Mouse (Mus musculus): ENCODE data around the gene Cdk11b. TPM values are rescaled to one million over a fixed set of nuclear protein-coding genes. Genes with fewer than 3 reads are reported as not detected.

The Cdk11b gene
- total RNA-seq (2021), result 10 to 100 TPM; 45.3 to 47.0 TPM
- long read RNA-seq, transcript Cdk11b-201 (20 exons, 2,595 nt), result major isoform, 30 of 81 reads
- long read RNA-seq, transcript Cdk11b-202 (20 exons, 2,673 nt), result minor isoform, 8 of 81 reads
- long read RNA-seq, partial matches to known transcripts, result 18 of 81 reads
- long read RNA-seq, other reads (novel, unspliced or antisense), result 25 of 81 reads

DNA sequence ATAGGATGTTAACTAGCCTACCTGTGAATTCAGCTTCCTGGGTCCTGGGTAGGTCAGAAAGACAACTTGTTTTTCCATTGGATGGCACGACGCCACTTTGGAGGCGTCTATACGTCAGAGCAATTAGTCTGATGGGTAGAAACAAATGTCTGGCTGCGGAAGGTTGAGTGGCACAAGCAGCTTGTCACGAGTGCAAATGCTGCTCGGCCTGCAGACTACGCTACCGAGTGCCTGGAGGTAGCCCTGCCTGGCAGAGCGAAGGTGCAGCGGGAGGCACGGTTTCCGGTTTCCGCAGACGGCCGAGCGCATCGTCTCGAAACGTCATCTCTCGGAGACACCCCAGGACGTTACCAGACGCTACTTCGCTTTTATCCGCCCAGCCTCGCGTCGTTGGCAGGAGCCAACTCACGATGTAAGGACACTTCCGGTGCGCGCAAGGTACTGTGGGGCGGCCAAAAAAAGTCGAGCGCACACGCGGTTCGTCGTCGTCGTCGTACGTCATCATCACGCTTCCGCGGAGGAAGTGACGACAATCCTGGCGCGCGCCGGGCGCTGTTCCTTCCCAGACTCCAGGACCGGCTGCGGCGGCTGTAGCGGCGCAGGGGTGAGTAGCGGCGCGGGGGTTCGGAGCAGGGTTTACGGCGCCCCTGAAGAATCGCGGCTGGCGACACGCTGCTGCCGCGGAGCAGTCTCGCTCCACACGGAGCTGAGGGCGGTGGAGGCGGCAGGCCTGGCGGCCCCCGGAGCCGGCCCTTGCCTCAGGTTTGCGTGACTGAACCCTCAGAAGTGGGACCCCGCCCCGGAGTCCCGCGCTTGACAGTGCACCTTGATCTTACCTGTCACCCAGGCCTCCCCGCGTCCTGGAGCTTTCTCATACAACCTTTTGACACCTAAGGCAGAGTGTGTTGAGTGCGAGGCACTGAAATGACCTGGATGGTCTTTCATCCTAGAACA lies at the start of gene Cdk11b:
Gene Cdk11b (plus strand): TSS at position 517 of the 954 bp plus-strand sequence.
- peak; percentile 95 to 98 for DNase-seq (ENCODE audit: low spot score in 2 of 2)

DNA sequence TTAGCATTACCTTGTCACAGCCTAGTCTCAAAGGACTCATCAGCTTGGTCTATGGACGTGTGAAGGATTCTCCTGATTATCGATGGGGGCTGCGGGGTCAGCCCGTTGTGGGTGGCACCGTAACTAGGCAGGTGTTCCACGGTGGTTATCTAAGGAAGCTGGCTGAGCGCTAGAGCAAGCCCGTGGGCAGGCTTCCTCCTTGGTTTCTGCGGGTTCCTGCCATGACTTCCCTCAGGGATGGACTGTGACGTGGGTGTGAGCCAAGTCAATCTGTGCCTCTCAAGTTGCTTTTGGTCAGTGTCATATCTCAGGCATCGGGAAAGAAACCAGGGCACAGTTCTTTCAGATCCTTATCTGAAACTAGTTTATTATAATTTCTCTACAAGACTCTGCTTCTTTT lies 49.7 kb upstream of the Cdk11b start:
- DNase-seq (ENCODE audit: low spot score in 2 of 2), result no peak

DNA sequence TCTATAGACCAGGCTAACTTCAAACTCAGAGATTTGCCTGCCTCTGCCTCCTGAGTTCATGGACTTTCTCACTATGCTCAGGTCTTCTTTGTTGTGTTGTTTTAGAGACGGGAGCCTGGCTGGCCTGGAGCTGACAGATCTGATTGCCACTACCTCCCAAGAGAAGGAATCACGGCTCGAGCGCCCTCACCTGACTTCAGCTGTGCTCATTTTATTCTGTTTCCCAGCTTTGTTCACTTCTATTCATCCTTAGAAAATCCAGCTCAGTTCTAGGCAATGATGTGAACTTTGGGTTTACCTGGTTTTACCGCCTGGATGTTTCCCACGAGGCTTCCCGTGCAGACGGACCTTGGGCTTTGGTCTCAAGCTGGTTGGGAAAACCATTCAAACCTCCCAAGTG lies 49.1 kb upstream of the Cdk11b start:
- no peak for DNase-seq (ENCODE audit: low spot score in 2 of 2)

DNA sequence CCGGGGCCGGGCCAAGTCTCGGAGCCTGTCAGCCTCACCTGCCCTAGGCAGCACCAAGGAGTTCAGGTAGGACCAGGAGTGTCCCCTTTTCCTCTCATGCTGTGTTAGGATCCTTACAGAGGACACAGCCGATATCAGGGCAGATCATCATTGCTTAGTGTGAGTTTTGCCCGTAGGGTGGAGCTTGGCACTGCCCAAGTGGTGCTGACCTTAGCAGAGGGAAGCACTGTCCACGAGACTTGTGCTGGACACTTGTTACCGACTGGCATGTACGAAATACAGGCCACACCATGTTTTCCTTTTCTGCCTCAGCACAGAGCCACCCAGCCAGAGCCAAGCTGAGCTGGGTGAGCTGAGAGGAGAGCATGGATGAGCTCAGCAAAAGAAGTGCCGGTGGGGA lies 47.5 kb upstream of the Cdk11b start:
- no peak for DNase-seq (ENCODE audit: low spot score in 2 of 2)

DNA sequence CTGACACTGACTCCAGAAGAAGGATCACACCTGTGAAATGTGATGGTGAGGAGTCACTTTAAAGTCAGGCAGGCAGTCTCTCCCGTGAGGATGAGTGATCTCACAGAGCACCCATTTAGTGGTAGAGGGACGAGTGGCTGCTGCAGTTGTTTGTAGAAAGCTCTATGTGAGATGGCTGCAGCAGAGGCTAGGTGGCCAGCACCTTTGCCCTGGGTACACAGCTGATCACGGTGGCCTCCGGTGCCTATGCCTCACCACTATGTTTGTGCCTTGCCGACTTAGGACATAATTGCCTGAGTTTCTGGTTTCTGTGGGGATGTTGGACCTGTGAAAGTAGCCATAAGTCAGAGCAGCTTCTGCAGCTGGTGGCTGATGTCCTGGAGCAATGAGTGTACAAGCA lies 46.9 kb upstream of the Cdk11b start:
- no peak for DNase-seq (ENCODE audit: low spot score in 2 of 2)

DNA sequence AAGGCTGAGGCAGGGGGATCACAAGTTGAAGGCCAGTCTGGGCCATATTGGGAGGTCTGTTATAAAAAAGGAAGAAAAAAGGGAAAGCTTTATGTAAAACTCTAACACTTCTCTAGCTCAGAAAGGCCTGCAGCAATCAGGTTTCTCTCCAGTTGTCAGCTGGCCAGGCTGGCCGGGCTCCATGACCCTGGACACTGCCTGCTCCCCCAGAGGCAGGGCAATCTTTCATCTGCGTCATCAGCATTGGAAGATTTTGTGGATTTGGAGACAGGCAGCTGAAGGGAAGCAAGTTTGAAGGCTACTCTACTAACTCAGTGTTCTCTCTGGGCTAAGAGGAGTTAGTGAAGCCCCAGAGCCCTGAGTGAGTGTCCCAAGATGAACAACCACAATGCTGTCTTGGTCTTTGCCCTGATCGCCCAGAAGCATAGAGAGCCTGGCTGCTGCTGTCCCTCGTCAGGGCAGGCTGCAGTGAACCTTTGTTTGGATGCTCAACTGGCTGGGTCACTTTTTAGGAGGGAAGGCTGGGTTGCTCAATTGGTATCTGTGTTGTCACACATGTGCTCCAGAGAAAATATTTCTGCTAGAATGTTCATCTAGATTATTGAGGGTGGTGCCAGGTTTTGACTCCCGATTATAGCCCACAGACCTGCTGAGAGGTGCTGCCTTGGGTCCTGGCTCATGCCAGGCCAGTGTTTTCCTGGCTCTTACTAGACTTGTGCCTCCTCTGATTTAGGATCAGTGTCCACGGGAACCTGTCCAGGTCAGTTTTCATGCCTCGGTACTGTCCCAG lies 46.1 kb upstream of the Cdk11b start:
- no peak for DNase-seq (ENCODE audit: low spot score in 2 of 2)

DNA sequence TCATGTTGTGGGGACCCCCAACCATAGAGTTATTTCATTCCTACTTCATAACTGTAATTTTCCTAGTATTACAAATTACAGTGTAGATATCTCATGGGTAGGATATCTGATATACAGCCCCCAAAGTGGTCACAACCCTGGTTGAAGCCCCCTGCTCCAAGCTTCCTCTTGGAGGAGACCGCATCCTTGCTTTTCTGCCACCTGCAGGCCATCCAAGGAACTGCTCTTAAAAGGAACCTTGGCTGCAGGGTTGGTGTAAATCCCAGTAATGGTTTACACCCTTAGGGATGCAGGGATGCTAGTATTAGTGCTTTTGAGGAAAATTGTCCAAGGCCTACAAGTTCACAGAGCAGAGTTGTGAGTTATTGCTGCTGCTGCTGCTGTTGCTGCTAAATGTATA lies 44.2 kb upstream of the Cdk11b start:
- DNase-seq (ENCODE audit: low spot score in 2 of 2), result peak in 1 of 2 experiments; percentile 67

DNA sequence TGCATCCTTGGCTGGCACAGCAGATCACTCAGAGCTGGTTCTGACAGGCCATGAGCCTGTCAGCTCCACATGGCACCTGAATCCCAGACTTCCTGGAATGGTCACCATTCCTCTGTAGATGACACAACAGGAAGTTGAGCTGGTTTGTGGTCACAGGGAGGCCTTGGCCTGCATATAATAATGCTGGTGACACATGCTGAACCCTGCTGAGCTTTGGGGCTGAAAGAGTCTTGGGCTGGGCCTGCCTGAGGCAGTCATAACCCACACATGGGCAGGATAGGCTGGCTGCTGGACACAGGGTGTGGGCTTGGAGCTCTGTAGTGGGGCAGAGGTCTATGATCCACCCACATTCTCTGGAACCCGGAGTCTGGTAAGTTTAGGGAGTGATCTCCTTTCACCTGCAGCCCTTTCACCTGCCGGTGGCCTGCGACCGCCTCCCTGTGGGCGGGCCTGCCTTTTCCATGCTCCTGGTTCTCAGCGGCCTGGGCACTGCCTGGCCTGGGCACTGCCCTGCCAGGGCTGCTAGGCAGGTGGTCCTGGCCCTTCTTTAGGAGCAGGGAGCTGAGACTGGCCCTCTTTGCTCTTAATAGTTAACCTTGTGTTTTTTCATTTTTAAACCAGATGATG lies 42.3 kb upstream of the Cdk11b start:
- DNase-seq (ENCODE audit: low spot score in 2 of 2), result no peak

DNA sequence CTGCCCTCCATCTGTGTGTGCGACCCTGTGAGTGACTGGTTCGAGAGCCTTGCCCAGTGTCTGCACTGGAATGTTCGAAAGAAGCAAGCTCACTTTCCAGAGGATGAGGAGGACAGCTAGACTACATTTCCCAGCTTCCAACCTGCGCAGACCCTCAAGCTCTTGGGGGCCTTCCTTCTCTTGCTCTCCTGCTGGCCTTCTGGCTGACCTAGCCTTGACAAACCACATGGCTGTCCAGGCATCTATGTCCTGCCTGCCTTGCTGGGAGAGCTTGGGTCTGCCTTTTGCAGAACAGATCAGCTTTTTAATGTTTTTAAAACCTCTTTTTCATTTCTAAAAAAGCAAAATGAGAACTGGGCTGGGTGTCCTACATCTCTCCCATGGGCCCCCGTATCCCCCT lies 35.3 kb upstream of the Cdk11b start:
- no peak for DNase-seq (ENCODE audit: low spot score in 2 of 2)

DNA sequence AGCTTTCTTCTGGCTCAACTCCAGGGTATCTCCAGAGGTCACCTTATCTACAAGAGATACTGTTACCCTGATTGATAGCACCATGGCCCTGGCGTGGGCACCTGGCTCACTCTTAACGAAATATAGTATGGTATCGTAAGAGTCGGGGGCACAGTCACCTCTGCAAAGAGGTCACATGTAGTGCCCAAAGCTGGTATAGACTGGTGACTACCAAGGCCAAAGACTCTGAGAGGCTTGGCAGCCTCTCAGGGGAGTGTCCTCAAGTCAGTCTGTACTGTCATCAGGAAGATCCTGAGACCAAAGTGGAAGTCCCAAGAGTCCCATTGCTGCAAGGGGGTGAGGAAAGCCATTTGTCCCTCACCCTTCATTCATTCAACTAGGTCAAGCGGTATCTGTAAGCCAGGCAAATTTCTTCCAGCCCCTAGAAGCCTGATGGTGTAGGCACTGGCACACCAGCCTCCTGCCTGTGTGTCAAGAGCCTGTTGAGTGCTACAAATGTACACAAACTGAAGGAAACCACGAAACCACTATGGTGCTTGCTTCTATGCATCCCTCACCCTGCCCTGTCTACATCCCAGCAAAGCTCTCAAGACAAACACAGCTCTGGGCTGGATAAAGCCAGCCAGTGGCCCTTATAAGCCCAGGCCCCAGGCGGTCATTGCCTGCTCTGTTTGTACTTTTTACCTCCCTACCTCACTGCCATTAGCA lies 33.5 kb upstream of the Cdk11b start:
- DNase-seq (ENCODE audit: low spot score in 2 of 2), result no peak

DNA sequence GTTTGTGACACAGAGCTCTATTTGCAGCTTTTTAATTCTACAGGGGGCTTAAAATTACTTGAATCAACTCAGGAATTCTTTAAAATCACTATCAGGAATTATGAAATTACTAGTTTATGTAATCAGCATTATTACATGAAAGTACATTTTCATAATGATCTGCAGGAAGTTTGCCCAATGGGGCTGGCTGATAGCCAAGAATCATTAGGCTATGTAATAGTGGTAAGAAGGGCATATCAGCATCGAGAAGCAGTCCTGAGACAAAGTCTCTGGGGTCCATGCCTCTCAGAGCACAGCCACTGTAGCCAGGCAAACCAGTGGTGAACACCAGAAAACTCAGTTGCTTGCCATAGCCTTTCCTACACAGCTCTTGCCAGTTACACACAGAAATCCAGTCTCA lies 30.9 kb upstream of the Cdk11b start:
- no peak for DNase-seq (ENCODE audit: low spot score in 2 of 2)

DNA sequence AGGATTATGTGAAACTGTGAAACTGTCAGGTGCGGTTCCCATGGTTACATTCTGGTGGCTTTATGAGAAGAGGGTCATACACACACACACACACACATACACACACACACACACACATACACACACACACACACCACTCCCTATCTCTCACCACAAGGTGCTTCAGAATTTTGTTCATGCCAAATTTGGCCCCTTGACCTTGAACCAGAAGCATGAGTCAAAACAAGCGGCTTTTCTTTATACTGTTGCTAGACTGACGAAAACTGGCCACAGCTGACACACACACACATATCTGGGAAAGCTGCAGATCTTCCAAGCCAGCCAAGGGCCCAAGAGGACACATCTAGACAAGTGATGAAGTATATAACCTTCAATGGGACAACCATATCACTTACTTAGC lies 28.9 kb upstream of the Cdk11b start:
- DNase-seq (ENCODE audit: low spot score in 2 of 2), result no peak

DNA sequence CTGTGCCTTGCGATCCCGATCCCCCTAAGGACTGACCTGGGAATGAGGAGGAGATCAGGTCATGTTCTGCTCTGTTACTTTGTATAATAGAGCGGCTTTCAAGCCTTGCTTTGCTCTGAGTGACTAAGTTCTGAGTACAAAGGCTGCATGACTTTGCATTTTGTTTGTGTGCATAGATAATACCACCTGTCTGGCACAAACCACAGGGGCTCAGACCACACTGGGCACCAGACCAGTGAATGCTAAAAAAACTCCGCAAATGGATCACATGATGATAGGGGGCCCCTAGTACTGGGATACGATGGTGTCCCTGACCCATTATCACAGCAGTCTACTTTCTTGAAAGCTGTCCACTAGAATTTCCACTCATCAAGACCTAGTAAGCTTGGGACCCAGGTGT lies 28.0 kb upstream of the Cdk11b start:
- no peak for DNase-seq (ENCODE audit: low spot score in 2 of 2)

DNA sequence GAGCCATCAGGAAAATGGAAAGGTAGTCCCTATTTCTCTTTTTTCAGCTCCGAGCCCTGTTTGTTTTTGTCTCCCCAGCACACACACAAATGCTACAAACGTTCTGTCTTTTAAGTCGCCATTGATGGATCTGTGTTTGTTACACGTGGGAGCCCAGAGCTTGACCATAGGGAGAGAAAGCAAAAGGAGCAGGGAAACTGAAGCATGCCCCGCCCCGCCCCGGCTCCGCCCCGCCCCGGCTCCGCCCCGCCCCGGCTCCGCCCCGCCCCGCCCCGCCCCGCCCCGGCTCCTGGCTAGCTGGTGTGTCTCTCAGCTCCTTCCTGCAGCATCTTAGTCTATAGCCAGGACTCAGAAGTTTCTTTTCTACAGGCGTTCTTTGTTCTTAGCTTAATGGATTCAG lies 26.1 kb upstream of the Cdk11b start:
- DNase-seq (ENCODE audit: low spot score in 2 of 2), result no peak

DNA sequence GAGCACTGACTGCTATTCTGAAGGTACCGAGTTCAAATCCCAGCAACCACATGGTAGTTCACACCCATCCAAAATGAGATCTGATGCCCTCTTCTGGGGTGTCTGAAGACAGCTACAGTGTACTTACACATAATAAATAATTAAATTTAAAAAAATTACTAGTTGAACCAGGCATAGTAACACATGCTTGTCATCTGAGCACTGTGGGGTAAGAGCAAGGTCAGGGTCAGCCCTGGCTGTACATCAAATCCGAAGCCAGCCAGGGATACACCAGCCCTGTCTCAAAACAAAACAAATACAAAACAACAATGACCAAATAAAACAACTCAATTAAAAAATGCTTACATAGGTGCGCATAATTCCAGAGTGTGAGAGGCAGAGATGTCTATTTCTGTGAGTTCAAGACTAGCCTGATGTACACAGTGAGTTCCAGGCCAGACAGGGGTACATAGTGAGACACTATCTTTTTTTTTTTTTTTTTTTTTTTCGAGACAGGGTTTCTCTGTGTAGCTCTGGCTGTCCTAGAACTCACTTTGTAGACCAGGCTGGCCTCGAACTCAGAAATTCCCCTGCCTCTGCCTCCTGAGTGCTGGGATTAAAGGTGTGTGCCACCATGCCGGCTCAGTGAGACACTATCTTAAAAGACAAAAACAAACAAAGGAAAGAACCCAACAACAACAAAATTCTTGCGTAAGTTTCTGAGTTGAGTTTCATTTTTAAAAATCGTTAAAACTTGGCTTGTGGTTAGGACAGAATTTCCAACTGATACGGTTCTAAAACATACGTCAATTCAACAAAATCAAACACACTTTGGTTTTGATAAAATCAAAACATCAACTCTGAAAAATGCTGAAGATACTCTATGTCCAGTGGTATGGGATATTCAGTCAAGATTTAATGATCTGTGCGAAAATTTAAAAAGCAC lies 24.5 kb upstream of the Cdk11b start:
- DNase-seq (ENCODE audit: low spot score in 2 of 2), result no peak

DNA sequence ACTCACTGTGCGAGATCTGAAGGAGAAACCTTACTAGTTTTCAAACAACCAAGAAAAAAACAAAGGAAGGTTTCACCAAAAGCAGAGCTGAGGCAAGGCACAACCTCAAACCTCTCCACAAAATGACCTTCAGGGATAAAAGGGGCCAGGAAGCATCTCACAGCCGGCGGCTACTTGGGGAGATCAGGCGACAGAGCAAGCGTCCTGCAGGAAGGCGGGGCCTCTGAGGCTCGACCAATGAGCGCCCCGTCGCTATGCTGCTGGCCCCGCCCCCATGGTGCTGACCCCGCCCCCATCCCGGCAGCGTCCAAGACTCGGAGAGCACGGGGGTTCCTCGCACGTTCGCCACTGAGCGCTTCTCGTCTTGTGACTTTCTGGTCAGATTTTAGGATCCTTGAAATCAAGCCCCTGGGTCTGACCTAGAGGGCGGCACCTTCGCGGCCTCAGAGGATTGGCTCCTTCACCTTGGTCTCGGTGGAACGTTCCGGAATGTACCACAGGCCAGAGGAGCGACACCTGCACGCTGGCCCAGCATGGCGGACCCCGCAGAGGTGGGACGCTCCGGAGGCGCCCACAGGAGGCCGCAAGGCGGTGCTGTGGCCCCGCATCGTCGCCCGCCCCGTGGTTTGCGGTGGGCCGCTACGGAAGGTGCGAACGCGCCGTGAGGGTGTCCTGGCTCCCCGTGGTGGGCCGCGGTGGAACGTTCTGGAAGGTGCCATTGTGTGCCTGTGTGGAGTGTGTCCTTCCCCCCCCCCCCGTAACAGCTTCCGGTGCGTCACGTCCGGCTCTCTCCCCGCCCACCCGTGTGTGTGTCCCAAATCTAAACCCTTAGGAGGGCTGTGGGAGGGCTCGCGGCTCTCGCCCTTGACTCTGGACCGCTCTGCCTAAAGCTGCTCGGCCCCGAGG lies 23.3 kb upstream of the Cdk11b start, which contains the start of gene Slc35e2:
Gene Slc35e2 (plus strand): TSS at position 326 of the 906 bp plus-strand sequence.
- peak; percentile 91 to 96 for DNase-seq (ENCODE audit: low spot score in 2 of 2)

DNA sequence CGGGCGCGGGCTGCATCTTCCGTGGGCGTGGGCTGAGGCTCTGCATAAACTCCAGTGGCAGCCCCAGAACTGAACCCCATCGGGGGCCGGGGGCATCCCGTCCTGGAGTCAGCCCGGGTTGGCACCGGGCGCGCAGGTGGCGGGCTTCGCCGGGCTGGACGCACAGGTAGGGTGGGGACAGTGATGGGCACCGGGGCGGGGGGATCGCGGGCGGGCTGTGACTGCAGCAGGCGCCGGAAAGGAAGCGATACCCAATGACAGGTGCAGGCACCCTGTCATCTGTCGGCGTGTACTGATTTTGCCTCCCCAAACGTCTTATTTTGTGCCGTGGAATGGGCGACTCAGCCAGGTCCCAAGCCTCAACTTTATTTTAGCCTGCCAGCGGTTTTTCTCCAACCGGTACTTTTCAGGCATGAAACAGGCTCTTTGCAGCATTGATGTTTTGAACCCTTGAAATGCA lies 22.6 kb upstream of the Cdk11b start:
- no peak for DNase-seq (ENCODE audit: low spot score in 2 of 2)

DNA sequence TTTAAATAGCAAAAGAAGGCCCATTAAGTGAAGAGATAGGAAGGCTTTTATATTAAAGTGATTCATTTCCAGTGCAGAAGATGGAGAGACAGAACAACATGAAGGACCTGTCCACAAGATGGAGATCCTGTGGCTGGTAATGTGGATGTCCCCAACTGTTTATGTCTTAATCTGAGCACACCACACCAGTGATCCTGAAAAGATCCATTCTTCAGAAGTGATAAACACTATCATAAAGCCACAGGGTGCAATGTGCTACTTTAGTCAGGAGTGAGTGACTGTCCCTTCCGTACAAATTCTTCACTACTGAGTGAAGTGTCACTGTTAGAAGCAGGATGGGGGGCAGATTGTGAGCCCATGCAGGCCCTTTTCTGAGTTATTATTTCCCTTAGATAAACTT lies 21.9 kb upstream of the Cdk11b start:
- no peak for DNase-seq (ENCODE audit: low spot score in 2 of 2)
